In genomic region chr14:118932956-118933355, GRCm38 (mm10) we compare ENCODE assay signal across 29 mouse cellular contexts. TPM values are rescaled to one million over a fixed set of nuclear protein-coding genes. Genes with fewer than 3 reads are reported as not detected.
DNase-seq lines count a peak whose midpoint lies in the region; ATAC-seq lines count a peak whose summit lies in the region.
"Had no signal": no experiment of that assay in that cellular context is flagged by ENCODE, and none has a peak within 500 bp of the region (broad histone marks: within the 10 kb centered on the region; RNA-seq: fewer than 3 reads in every experiment).

No protein-coding gene starts in this region.

- H3K9me3 ChIP-seq in hindbrain, embryonic 10.5 days = no peaks in the 10 kb centered on the region
- no peaks in the 10 kb centered on the region for H3K9me3 ChIP-seq in hindbrain, embryonic 12.5 days (replicated peaks)
- H3K9me3 ChIP-seq: embryonic facial prominence, embryonic 10.5 days; embryonic facial prominence, embryonic 15.5 days; forebrain, embryonic 12.5 days; hindbrain, embryonic 15.5 days; intestine, embryonic 15.5 days; limb, embryonic 12.5 days; lung, embryonic 15.5 days; midbrain, embryonic 13.5 days; neural tube, embryonic 15.5 days had no signal

- H3K27ac ChIP-seq in hindbrain, embryonic 10.5 days = peak overlapping the region; percentile 23; the same call in 1 of the 2 replicates
- H3K27ac ChIP-seq in hindbrain, embryonic 12.5 days = no peak overlapping the region
- H3K27ac ChIP-seq: embryonic facial prominence, embryonic 10.5 days; embryonic facial prominence, embryonic 15.5 days; forebrain, embryonic 12.5 days; hindbrain, embryonic 15.5 days; intestine, embryonic 15.5 days; kidney, postnatal 0 days; limb, embryonic 12.5 days; lung, embryonic 15.5 days; midbrain, embryonic 13.5 days; neural tube, embryonic 15.5 days had no signal

- intact Hi-C loops in left cerebral cortex, postnatal 36 days (cut with DNase I) = no loop called here

- no peak for DNase-seq in hindbrain, embryonic 10.5 days (ENCODE audit: low spot score)
- peak; percentile 72 for DNase-seq in thymus, postnatal 0 days (ENCODE audit: low spot score)
- no peak for DNase-seq in gastrocnemius, postnatal 10 days
- no peak for DNase-seq in testis, postnatal 14 days (ENCODE audit: low spot score)
- no peak for DNase-seq in left cerebral cortex, postnatal 36 days (ENCODE audit: low spot score in 2 of 2)
- DNase-seq: adrenal gland, adult 8-10 months; cerebellum, adult 2 months; cerebellum, postnatal 14 days; forebrain, postnatal 0 days; gastrocnemius, postnatal 14 days; heart, postnatal 4 days; kidney, adult 8-10 months; retina, postnatal 1 day; right cerebral cortex, postnatal 14 days had no signal

- no peak overlapping the region for H3K9ac ChIP-seq in hindbrain, embryonic 12.5 days
- H3K9ac ChIP-seq: embryonic facial prominence, embryonic 15.5 days; forebrain, embryonic 12.5 days; forebrain, postnatal 0 days; hindbrain, embryonic 15.5 days; intestine, embryonic 15.5 days; limb, embryonic 12.5 days; lung, embryonic 15.5 days; midbrain, embryonic 13.5 days; neural tube, embryonic 15.5 days had no signal

- H3K4me1 ChIP-seq in hindbrain, embryonic 10.5 days (replicated peaks) = peaks cover 14% of the 10 kb centered on the region
- no peaks in the 10 kb centered on the region for H3K4me1 ChIP-seq in hindbrain, embryonic 12.5 days

- no peak overlapping the region for H3K4me2 ChIP-seq in hindbrain, embryonic 12.5 days (replicated peaks)
- H3K4me2 ChIP-seq: embryonic facial prominence, embryonic 15.5 days; forebrain, embryonic 12.5 days; heart, embryonic 11.5 days; hindbrain, embryonic 15.5 days; intestine, embryonic 15.5 days; limb, embryonic 12.5 days; liver, embryonic 11.5 days; lung, embryonic 15.5 days; midbrain, embryonic 13.5 days; neural tube, embryonic 15.5 days had no signal

- no peak overlapping the region for H3K4me3 ChIP-seq in hindbrain, embryonic 10.5 days
- no peak overlapping the region for H3K4me3 ChIP-seq in hindbrain, embryonic 12.5 days
- H3K4me3 ChIP-seq: embryonic facial prominence, embryonic 10.5 days; embryonic facial prominence, embryonic 15.5 days; forebrain, embryonic 12.5 days; hindbrain, embryonic 15.5 days; intestine, embryonic 15.5 days; limb, embryonic 12.5 days; lung, embryonic 15.5 days; midbrain, embryonic 13.5 days; neural tube, embryonic 15.5 days had no signal

- WGBS in hindbrain, embryonic 10.5 days = 74% methylated on average over 8 of the region's 8 CpGs
- 67% methylated on average over 8 of the region's 8 CpGs for whole genome bisulfite sequencing in hindbrain, embryonic 12.5 days

- no peaks in the 10 kb centered on the region for H3K36me3 ChIP-seq in hindbrain, embryonic 10.5 days
- H3K36me3 ChIP-seq in hindbrain, embryonic 12.5 days = no peaks in the 10 kb centered on the region
- H3K36me3 ChIP-seq: embryonic facial prominence, embryonic 10.5 days; embryonic facial prominence, embryonic 15.5 days; forebrain, embryonic 12.5 days; hindbrain, embryonic 15.5 days; intestine, embryonic 15.5 days; limb, embryonic 12.5 days; lung, embryonic 15.5 days; midbrain, embryonic 13.5 days; neural tube, embryonic 15.5 days had no signal

- H3K27me3 ChIP-seq in hindbrain, embryonic 10.5 days (ENCODE audit: insufficient read depth, poor library complexity, severe bottlenecking) = no peaks in the 10 kb centered on the region
- H3K27me3 ChIP-seq in hindbrain, embryonic 12.5 days = 0 out of 2 replicates have a peak, but pooled peaks cover 2% of the 10 kb centered on the region
- H3K27me3 ChIP-seq: embryonic facial prominence, embryonic 15.5 days; hindbrain, embryonic 15.5 days; intestine, embryonic 15.5 days; limb, embryonic 12.5 days; lung, embryonic 15.5 days; neural tube, embryonic 15.5 days had no signal

- ATAC-seq in hindbrain, embryonic 12.5 days (ENCODE audit: low FRiP score) = no peak
- peak; percentile 9 for ATAC-seq in activated CD4-positive, CD25-positive, alpha-beta regulatory T cell, adult 4 months
- ATAC-seq: forebrain, postnatal 0 days; intestine, embryonic 15.5 days; midbrain, embryonic 13.5 days had no signal

RNA-seq across cellular contexts. Expression of gene Dnajc3, which starts 4.8 kb away (rescaled TPM):
- 25.4 and 33.1 TPM in 2 replicates for polyA plus RNA-seq in hindbrain, embryonic 10.5 days (2016; fragmentation: Nextera tagmentation; extraction: Ambion mirVana)
- polyA plus RNA-seq in hindbrain, embryonic 12.5 days (2016; fragmentation: Nextera tagmentation; extraction: Ambion mirVana) = 33.3 and 33.5 TPM in 2 replicates
- polyA plus RNA-seq in activated CD4-positive, CD25-positive, alpha-beta regulatory T cell, adult 4 months (2017; shearing (Covaris generic)) = 10 to 100 TPM; 39.0 to 41.5 TPM
- polyA plus RNA-seq in thymus, postnatal 0 days (2015; fragmentation: Nextera tagmentation; extraction: Ambion mirVana) = 70.1 and 70.8 TPM in 2 replicates
- 10 to 100 TPM; 22.3 to 25.9 TPM for total RNA-seq in gastrocnemius, postnatal 10 days (2021)
- 10 to 100 TPM; 30.3 to 41.2 TPM for total RNA-seq in left cerebral cortex, postnatal 36 days (2021)

RNA-seq across cellular contexts. Expression of gene Dzip1, which starts 7.7 kb away (rescaled TPM):
- 16.4 and 19.7 TPM in 2 replicates for polyA plus RNA-seq in hindbrain, embryonic 10.5 days (2016; fragmentation: Nextera tagmentation; extraction: Ambion mirVana)
- polyA plus RNA-seq in hindbrain, embryonic 12.5 days (2016; fragmentation: Nextera tagmentation; extraction: Ambion mirVana) = 46.3 and 47.0 TPM in 2 replicates
- polyA plus RNA-seq in activated CD4-positive, CD25-positive, alpha-beta regulatory T cell, adult 4 months (2017; shearing (Covaris generic)) = 1 to 10 TPM; 8.0 to 8.6 TPM
- 17.6 and 23.6 TPM in 2 replicates for polyA plus RNA-seq in thymus, postnatal 0 days (2015; fragmentation: Nextera tagmentation; extraction: Ambion mirVana)
- 10 to 100 TPM in 1 of 2 experiments, 1 to 10 TPM in 1; 7.4 to 11.6 TPM for total RNA-seq in gastrocnemius, postnatal 10 days (2021)
- total RNA-seq in left cerebral cortex, postnatal 36 days (2021) = 100 to 1,000 TPM in 1 of 2 experiments, 10 to 100 TPM in 1; 78.4 to 117 TPM
- total RNA-seq: granulocyte monocyte progenitor cell, adult 5-6 weeks had no signal
